Mouse (Mus musculus) adipocyte (in vitro differentiated cells): ENCODE measurements at regions not wholly inside any gene's neighbourhood (a gene's known extent, or its start where the extent isn't known, plus 50 kb on each side); places are given as distances from the start of the nearest gene placed in this dataset.

ENCODE experiments used
- DNase-seq: peaks from one replicate; pipeline ENCODE4 v3.0.0-alpha.2; 2016; ENCODE audit warnings: low spot score

GRCm38 (mm10) chr16:76232680-76233079, 140.9 kb downstream of the Nrip1 start:
- DNase-seq = no peak

- peak; percentile 45 for DNase-seq
Measured at GRCm38 (mm10) chr16:76232174-76232573, 141.5 kb downstream of the Nrip1 start.

GRCm38 (mm10) chr16:76230516-76231302, 142.9 kb downstream of the Nrip1 start:
- no peak for DNase-seq

GRCm38 (mm10) chr16:76228451-76228850, 145.2 kb downstream of the Nrip1 start:
- no peak for DNase-seq

- no peak for DNase-seq
Measured at GRCm38 (mm10) chr16:76226446-76226845, 147.2 kb downstream of the Nrip1 start.

GRCm38 (mm10) chr16:76225587-76226226, 147.9 kb downstream of the Nrip1 start:
- no peak for DNase-seq

GRCm38 (mm10) chr16:76224901-76225586, 148.6 kb downstream of the Nrip1 start:
- DNase-seq = no peak

GRCm38 (mm10) chr16:76223716-76224115, 149.9 kb downstream of the Nrip1 start:
- DNase-seq = no peak

- no peak for DNase-seq
Measured at GRCm38 (mm10) chr16:76222960-76223359, 150.7 kb downstream of the Nrip1 start.

GRCm38 (mm10) chr16:76220466-76220865, 153.2 kb downstream of the Nrip1 start:
- no peak for DNase-seq

GRCm38 (mm10) chr16:76219233-76219632, 154.4 kb downstream of the Nrip1 start:
- no peak for DNase-seq

GRCm38 (mm10) chr16:76218310-76219170, 155.1 kb downstream of the Nrip1 start:
- no peak for DNase-seq

- no peak for DNase-seq
Measured at GRCm38 (mm10) chr16:76216184-76216583, 157.4 kb downstream of the Nrip1 start.

GRCm38 (mm10) chr16:76215558-76215957, 158.1 kb downstream of the Nrip1 start:
- DNase-seq = no peak

- DNase-seq = peak; percentile 19
Measured at GRCm38 (mm10) chr16:76201773-76202571, 171.7 kb downstream of the Nrip1 start.

GRCm38 (mm10) chr16:76200801-76201728, 172.6 kb downstream of the Nrip1 start:
- DNase-seq = no peak

- peak; percentile 26 for DNase-seq
Measured at GRCm38 (mm10) chr16:76200268-76200667, 173.4 kb downstream of the Nrip1 start.

- peak; percentile 52 for DNase-seq
Measured at GRCm38 (mm10) chr16:76199006-76199405, 174.6 kb downstream of the Nrip1 start.

- no peak for DNase-seq
Measured at GRCm38 (mm10) chr16:76194291-76194690, 172.2 kb upstream of the Samsn1 start.

- no peak for DNase-seq
Measured at GRCm38 (mm10) chr16:76191135-76191534, 169.1 kb upstream of the Samsn1 start.
